In the genomic region with DNA sequence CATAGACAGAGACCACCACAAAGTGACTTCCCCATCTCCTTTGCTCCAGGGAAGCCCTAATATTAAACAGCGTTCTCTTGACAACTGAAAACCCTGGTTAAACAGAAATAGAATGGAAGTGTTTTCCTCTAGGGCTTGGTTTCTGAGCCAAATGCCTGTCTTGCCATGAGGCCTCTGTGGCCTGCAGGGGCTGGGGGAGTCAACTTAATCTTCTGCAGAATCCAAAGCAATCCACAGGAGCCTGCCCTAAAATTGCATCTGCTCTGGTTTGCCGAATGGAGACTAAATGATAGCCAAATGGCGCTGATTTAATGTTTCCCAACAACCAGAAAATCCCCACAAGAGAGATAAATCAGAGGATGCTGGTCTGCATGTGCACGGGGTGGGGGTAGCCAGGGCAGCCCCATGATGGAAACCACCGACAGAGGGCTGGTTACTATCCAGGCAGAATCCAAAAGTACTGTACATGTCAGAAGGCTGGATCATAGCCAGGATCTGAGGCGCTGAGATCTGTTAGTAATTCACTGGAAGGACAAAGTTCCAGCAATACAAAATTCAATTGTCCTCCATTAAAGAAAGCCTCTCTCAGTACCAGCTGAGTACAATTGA, we compare ENCODE assay signal across 8 mouse cellular contexts.
DNase-seq lines count a peak whose midpoint lies in the region; ATAC-seq and TF ChIP-seq lines count a peak whose summit lies in the region.

No protein-coding gene starts in this region.

- WGBS in lung, embryonic 14.5 days = 38% methylated on average over 6 of the region's 6 CpGs
- WGBS in kidney, embryonic 14.5 days = 45% methylated on average over 6 of the region's 6 CpGs
- 33% methylated on average over 6 of the region's 6 CpGs for WGBS in olfactory bulb, adult 2 months
- 89% methylated on average over 6 of the region's 6 CpGs for WGBS in thymus, adult 2 months

- intact Hi-C loops in gastrocnemius, postnatal 14 days (cut with DNase I; ENCODE audit: low total_unique reads) = no loop called here

- peak overlapping the region; percentile 54 for H3K27ac ChIP-seq in lung, embryonic 14.5 days (ENCODE audit: low read depth)
- H3K27ac ChIP-seq in kidney, embryonic 14.5 days (ENCODE audit: low read depth, low read length) = peak overlapping the region; percentile 31; the same call in 1 of the 2 replicates
- H3K27ac ChIP-seq in olfactory bulb, adult 2 months (ENCODE audit: insufficient read depth, low read depth, low read length) = 0 out of 2 replicates have a peak overlapping the region, but pooled peaks have one; percentile 23
- no peak overlapping the region for H3K27ac ChIP-seq in thymus, adult 2 months (ENCODE audit: control insufficient read depth, insufficient read depth, low read length)

- peak; percentile 19; the same call in 1 of the 2 replicates for TF ChIP-seq CTCF in lung, embryonic 14.5 days (IDR thresholded peaks at IDR 0.05; ENCODE audit: low read depth)
- no peak for TF ChIP-seq CTCF in olfactory bulb, adult 2 months (IDR thresholded peaks at IDR 0.05; ENCODE audit: insufficient read depth, low read depth, low read length)
- no peak for TF ChIP-seq CTCF in thymus, adult 2 months (IDR thresholded peaks at IDR 0.05; ENCODE audit: borderline replicate concordance, control insufficient read depth, extremely low read depth, insufficient read depth, low read length, poor library complexity)

- H3K4me3 ChIP-seq in lung, embryonic 14.5 days (ENCODE audit: low read depth, low read length) = no peak overlapping the region
- no peak overlapping the region for H3K4me3 ChIP-seq in kidney, embryonic 14.5 days (ENCODE audit: low read length)
- no peak overlapping the region for H3K4me3 ChIP-seq in olfactory bulb, adult 2 months (ENCODE audit: insufficient read depth, low read depth, low read length)
- H3K4me3 ChIP-seq in thymus, adult 2 months (ENCODE audit: control insufficient read depth, insufficient read depth, low read length) = no peak overlapping the region

- peaks cover 9% of the 10 kb centered on the region for H3K36me3 ChIP-seq in lung, embryonic 14.5 days (ENCODE audit: insufficient read depth)
- H3K36me3 ChIP-seq in kidney, embryonic 14.5 days (ENCODE audit: control insufficient read depth, insufficient read depth, low read length) = peaks cover 8% of the 10 kb centered on the region; the same call in 1 of the 2 replicates
- H3K36me3 ChIP-seq in thymus, adult 2 months (ENCODE audit: control insufficient read depth, insufficient read depth, low read length) = no peaks in the 10 kb centered on the region

- H3K27me3 ChIP-seq in lung, embryonic 14.5 days (ENCODE audit: insufficient read depth, low read length) = no peaks in the 10 kb centered on the region
- H3K27me3 ChIP-seq in kidney, embryonic 14.5 days (ENCODE audit: control insufficient read depth, insufficient read depth, low read length) = no peaks in the 10 kb centered on the region
- no peaks in the 10 kb centered on the region for H3K27me3 ChIP-seq in thymus, adult 2 months (ENCODE audit: control insufficient read depth, insufficient read depth, low read length)

- DNase-seq in lung, embryonic 14.5 days = peak; percentile 87
- DNase-seq in lung, postnatal 36 days = no peak
- DNase-seq in adrenal gland, postnatal 36 days = peak; percentile 68 to 76
- peak; percentile 56 for DNase-seq in gastrocnemius, postnatal 14 days
- no peak for DNase-seq in thymus, adult 2 months

- no peaks in the 10 kb centered on the region for H3K9me3 ChIP-seq in lung, embryonic 14.5 days (ENCODE audit: low read depth, low read length)
- no peaks in the 10 kb centered on the region for H3K9me3 ChIP-seq in kidney, embryonic 14.5 days (ENCODE audit: control insufficient read depth, low read length)

- 0 out of 2 replicates have a peak, but pooled peaks cover 10% of the 10 kb centered on the region for H3K4me1 ChIP-seq in lung, embryonic 14.5 days (ENCODE audit: insufficient read depth)
- peaks cover 11% of the 10 kb centered on the region for H3K4me1 ChIP-seq in kidney, embryonic 14.5 days (ENCODE audit: control insufficient read depth, insufficient read depth, low read length)
- H3K4me1 ChIP-seq in olfactory bulb, adult 2 months (ENCODE audit: control insufficient read depth, insufficient read depth, low read length) = peaks cover 15% of the 10 kb centered on the region
- H3K4me1 ChIP-seq in thymus, adult 2 months (replicated peaks; ENCODE audit: control insufficient read depth, insufficient read depth, low read length) = no peaks in the 10 kb centered on the region

- no peak for TF ChIP-seq POLR2A in olfactory bulb, adult 2 months (IDR thresholded peaks at IDR 0.05; ENCODE audit: insufficient read depth, low read depth, low read length)
- no peak for TF ChIP-seq POLR2A in thymus, adult 2 months (IDR thresholded peaks at IDR 0.05; ENCODE audit: control insufficient read depth, extremely low read depth, insufficient read depth, low read length, poor library complexity)

- peak; percentile 78; the same call in 1 of the 2 replicates for ATAC-seq in lung, embryonic 14.5 days (ENCODE audit: insufficient read depth)
- ATAC-seq in kidney, embryonic 14.5 days (ENCODE audit: low FRiP score, low TSS enrichment) = peak; percentile 74
- ATAC-seq in megakaryocyte, adult 5-6 weeks (ENCODE audit: poor library complexity, severe bottlenecking) = no peak

- H3K4me2 ChIP-seq in lung, embryonic 14.5 days = no peak overlapping the region
- no peak overlapping the region for H3K4me2 ChIP-seq in kidney, embryonic 14.5 days (replicated peaks; ENCODE audit: low read depth, low read length)

- H3K9ac ChIP-seq in lung, embryonic 14.5 days = no peak overlapping the region
- no peak overlapping the region for H3K9ac ChIP-seq in kidney, embryonic 14.5 days (ENCODE audit: low read depth, low read length)

Comparison
In these comparisons a context has a peak if more than half of its experiments do, and no peak if none do; other contexts are left out.
1. DNase-seq: peak in lung, embryonic 14.5 days (single experiment), adrenal gland, postnatal 36 days (2 of 2) and gastrocnemius, postnatal 14 days (single experiment); none in lung, postnatal 36 days (single experiment) and thymus, adult 2 months (single experiment).